Mouse (Mus musculus): ENCODE measurements around the gene Gm20388.
"Not testable (repeated sequence)": the region's sequence is repeated elsewhere in the genome, so short reads cannot be mapped to it uniquely, and the experiment has no call there.

The Gm20388 gene

GRCm38 (mm10) chr8:123422056-123422780, 3511.6 kb downstream of the Gm20388 start:
- no peak for DNase-seq (ENCODE audit: extremely low spot score, low read depth, low spot score)

GRCm38 (mm10) chr8:123422781-123423159, 3512.1 kb downstream of the Gm20388 start:
- DNase-seq (ENCODE audit: extremely low spot score, low read depth, low spot score): no peak

DNA sequence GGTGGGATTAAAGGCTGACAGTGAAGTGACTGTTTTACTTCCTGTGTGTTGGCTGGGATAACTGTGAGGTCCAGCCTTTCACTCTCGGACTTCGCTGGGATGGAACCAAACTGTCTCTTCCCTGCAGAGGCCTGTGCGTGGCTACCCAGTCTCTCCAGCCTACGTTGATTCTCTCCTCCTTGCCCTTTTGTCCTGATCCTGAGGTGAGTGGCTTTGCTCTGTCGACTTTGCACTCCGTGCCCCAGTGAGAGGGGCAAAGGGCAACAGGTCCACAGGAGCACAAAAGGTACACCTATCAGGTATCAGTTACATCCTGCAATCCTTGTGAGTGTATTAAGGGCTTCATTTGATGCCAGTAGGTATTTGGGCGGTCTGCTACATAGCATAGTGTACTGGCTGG, 3512.8 kb downstream of the Gm20388 start, which contains the start of gene Def8:
TSS of gene Def8 (plus strand) at position 87 of the 400 bp plus-strand sequence.
- DNase-seq (ENCODE audit: extremely low spot score, low read depth, low spot score): no peak

DNA sequence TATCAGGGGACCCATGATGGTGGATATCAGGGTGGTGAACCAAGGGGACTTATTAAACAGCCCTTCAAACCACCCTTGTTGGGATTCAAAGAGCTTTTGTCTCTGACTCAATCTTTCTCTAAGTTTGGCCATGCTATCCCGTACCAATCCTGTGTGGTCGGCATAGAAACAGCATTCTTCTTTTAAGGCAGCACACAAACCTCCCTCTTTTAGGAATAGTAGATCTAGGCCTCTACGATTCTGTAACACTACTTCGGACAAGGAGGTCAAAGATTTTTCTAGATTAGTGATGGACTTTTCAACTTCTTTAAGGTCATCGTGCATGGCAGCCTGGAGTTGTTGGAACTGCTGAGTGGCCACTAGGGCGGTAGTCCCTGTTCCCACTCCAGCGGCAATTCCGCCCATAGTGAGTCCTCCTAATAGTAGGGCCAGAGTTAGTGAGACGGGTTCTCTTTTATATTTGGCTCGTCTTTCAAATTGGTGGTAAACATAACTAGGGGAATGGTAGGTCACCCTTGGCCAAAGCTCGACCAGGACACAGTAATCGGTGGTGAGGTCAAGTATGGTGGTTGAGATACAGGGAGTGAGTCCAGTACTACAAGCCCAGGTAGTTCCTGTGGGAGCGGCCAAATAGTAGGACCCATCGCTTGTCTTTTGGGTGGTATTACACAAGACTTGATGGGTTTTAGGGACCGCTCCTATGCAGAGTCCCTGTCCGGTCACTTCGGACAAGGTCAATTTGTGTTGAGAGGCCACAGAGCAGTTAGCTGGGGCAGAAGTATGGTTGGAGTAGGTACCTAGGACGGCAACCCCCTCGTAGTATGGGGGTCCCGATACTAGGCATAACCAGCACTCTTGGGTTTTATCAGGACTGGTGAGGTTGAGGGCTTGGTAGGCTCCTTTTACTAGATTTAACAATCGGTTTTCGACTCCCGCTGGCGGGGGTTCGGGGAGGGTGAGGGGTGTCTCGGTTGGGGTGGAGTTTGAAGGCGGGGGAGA, 3516.2 kb downstream of the Gm20388 start:
- DNase-seq (ENCODE audit: extremely low spot score, low read depth, low spot score): no peak

DNA sequence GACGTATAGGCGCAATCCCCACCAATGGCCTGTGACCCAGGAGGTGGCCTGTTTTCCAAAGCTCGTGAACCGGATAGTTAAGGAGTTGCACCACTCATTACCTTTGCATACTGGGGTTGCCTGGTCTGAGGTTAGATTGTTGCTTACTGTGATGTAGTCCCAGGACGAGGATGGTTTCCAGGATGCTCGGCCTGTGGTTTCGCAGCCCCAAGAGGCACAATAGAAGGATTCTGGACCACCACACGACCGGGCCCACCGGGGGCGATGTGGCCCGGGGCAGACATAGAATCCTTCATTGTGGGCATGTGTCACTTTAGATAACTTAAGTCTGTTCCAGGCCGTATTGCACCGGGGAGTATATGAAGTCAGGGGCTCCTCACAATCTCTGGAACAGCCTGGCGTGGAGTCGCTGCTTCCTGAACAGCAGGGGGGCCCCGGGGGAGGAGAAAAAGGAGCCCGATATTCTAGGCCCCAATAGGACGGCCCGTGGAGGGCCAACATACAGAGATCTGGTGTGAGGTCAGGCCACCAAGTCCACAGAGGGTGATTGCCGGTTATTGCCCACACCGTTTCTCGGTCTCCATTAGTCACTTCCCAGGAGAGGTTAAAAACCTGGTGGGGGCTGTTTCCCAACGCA, 3517.1 kb downstream of the Gm20388 start:
- no peak for DNase-seq (ENCODE audit: extremely low spot score, low read depth, low spot score)

DNA sequence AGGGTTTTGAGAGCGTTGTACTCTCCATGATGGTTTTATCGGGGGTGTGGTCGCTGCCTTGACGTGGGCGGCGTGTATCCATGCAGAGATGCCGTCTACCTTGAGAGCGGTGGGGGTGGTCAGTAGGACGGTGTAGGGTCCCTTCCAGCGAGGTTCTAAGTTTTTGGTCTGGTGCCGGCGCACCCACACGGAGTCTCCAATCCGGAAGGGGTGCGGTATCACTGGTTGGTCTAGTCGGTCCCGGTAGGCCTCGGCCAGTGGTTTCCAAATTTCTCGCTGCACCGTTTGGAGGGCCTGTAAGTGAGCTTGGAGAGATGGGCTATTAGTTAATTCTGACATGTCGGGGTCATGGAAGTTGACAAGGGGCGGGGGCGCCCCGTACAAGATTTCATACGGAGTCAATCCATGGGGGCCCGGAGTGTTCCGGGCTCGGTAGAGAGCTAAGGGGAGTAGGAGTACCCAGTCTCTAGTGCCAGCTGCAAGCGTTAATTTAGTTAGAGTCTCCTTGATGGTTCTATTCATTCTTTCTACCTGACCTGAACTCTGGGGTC, 3517.8 kb downstream of the Gm20388 start:
- DNase-seq (ENCODE audit: extremely low spot score, low read depth, low spot score): no peak

DNA sequence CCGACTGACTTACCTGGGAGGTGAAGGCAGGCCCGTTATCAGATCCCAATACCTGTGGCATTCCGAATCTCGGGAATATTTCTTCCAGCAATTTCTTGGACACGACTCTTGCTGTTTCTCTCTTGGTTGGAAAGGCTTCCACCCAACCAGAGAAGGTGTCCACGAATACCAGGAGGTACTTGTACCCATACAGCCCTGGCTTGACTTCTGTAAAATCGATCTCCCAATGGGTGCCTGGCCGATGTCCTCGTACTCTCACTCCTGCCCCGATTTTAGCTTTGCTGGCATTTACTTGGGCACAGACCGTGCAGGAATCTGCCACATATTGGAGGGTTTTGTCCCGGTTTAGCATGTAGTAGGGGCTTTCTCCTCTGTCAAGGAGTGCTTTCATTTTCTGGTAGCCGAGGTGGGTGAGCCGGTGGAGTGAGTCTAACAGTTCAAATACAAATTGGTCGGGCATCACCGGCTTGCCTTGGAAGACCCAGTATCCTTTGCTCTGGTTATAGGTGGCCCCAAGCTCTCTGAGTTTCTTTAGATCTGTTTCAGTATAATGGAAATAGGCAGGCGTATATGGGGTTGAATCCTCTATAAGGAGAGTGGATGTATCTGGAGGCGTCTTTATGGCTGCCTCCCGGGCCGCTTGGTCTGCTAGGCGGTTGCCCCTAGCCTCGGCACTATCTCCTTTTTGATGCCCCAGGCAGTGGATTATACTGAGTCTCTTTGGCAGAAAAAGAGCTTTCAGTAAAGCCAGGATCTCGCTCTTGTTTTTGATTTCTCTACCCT, 3518.5 kb downstream of the Gm20388 start:
- DNase-seq (ENCODE audit: extremely low spot score, low read depth, low spot score): no peak

DNA sequence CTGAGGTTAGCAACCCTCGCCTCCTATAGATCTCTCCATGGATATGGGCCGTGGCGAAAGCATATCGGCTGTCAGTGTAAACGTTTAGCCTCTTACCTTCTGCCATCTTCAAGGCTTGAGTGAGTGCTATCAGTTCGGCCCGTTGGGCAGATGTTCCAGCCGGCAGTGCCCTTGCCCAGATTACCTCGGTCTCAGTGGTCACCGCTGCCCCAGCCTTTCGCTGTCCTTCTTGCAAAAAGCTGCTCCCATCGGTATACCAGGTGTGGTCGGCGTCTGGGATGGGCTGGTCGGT, 3519.0 kb downstream of the Gm20388 start:
- not testable (repeated sequence) for DNase-seq (ENCODE audit: extremely low spot score, low read depth, low spot score)

DNA sequence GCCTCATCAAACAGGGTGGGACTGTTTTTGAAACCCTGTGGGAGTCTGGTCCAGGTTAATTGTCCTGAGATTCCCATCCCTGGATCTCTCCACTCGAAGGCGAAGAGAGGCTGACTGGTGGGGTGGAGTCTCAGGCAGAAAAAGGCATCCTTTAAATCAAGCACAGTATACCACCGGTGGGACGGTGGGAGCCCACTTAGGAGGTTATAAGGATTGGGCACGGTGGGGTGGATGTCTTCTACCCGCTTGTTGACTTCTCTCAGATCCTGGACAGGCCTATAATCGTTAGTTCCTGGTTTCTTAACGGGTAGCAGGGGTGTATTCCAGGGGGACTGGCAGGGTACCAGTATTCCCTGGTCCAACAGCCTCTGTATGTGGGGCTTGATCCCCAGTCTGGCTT, 3520.3 kb downstream of the Gm20388 start:
- DNase-seq (ENCODE audit: extremely low spot score, low read depth, low spot score): not testable (repeated sequence)

- DNase-seq (ENCODE audit: extremely low spot score, low read depth, low spot score): no peak
Measured at GRCm38 (mm10) chr8:123431616-123432365, 3521.2 kb downstream of the Gm20388 start.

DNA sequence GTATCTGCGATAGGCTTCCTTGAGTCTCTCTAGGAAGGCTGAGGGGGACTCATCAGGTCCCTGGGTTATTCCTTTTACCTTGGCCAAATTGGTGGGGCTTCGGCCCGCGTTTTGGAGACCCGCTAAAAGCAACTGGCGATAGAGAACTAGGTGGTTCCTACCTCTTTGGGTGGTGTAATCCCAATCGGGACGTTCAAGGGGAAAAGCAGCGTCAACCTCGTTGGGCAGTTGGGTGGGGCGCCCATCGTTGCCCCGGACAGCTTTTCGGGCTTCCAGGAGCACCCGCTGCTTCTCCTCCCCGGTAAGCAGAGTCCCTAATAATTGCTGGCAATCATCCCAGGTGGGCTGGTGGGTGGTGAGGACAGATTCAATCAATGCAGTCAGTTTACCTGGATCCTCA, 3521.7 kb downstream of the Gm20388 start:
- no peak for DNase-seq (ENCODE audit: extremely low spot score, low read depth, low spot score)

DNA sequence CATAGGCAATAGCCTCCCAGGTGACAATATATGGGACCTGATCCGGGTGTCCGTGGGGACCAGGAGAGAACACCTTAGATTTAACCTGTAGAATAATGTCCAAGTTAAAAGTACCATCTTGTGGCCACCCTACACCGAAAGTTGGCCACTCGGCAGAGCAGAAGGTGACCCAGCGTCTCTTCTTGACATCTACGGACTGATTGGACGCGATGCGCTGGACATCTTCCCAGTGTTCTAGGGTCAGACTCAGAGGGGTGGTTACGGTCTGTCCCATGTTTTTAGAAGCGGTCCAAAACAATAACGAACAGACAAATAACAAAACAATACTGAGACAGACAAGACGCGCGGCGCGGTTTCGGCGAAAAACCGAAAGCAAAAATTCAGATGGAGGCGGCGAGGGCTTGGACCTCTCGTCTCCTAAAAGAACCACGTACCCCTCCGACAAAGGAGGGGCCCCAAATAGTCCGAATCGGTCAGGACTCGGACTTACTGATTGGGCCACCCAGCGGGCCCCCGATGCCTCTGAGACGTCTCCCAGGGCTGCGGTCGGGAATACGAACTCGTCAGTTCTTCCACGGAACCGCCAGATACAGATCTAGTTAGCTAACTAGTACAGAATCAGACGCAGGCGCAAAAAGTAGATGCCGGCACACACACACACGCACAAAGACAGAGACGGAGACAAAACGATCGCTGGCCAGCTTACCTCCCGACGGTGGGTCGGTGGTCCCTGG, 3522.8 kb downstream of the Gm20388 start:
- not testable (repeated sequence) for DNase-seq (ENCODE audit: extremely low spot score, low read depth, low spot score)

DNA sequence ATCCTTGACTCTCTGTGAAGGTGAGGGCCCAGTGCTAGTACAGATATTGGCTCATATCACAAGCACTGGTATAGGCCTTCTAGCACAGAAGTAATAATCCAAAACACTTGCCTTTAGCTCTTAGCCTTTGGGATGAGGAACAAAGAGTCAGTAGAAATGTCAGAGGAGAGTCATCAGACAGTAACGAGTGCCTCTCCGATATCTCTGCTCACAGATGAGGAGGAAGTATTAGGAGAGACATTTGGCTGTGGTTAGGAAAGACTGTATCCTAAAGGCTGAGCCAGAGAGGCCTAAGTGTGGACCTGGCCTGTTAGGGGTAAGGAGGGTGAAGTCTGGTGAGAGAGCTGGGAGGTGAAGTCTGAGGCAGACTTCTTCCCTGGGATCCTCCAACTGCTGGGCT, 3531.1 kb downstream of the Gm20388 start:
- DNase-seq (ENCODE audit: extremely low spot score, low read depth, low spot score): no peak

DNA sequence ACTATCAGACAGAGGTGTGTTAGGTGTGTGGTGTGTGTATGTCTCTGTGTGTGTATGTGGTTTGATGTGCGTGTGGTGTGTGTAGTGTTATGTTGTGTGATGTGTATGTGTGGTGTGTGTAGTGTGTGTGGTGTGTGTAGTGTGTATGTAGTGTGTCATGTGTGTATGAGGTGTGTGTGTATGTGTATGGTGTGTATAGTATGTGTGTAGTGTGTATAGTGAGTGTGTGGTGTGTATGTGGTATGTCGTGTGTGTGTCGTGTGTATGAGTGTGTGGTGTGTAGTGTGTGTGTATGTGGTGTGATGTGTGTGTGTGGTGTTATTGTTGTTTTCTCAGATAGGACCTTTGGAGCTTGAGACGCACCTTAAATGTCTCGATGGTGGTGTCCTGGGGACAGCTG, 3531.7 kb downstream of the Gm20388 start:
- no peak for DNase-seq (ENCODE audit: extremely low spot score, low read depth, low spot score)

- peak; percentile 74 for DNase-seq (ENCODE audit: extremely low spot score, low read depth, low spot score)
Measured at GRCm38 (mm10) chr8:123442871-123443575, 3532.4 kb downstream of the Gm20388 start.

DNA sequence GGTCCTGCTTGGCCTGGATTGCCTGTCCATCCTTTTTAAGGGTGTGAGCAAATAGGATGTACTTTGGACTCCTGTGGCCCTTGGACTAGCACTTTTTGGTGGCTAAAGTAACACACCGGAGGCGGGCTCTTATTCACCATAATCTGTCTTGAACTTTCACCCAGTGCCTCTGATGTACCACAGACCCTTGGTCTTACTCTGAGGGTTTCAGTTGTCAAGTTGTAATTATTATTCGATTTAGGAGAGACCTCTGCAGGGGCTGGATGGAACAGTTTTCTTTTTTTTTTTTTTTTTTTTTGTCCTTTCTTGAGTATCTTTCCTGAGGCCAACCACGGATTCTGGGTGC, 3532.9 kb downstream of the Gm20388 start:
- DNase-seq (ENCODE audit: extremely low spot score, low read depth, low spot score): peak; percentile 20

GRCm38 (mm10) chr8:123444131-123444530, 3533.5 kb downstream of the Gm20388 start:
- no peak for DNase-seq (ENCODE audit: extremely low spot score, low read depth, low spot score)

- DNase-seq (ENCODE audit: extremely low spot score, low read depth, low spot score): no peak
Measured at GRCm38 (mm10) chr8:123445981-123446380, 3535.3 kb downstream of the Gm20388 start.

DNA sequence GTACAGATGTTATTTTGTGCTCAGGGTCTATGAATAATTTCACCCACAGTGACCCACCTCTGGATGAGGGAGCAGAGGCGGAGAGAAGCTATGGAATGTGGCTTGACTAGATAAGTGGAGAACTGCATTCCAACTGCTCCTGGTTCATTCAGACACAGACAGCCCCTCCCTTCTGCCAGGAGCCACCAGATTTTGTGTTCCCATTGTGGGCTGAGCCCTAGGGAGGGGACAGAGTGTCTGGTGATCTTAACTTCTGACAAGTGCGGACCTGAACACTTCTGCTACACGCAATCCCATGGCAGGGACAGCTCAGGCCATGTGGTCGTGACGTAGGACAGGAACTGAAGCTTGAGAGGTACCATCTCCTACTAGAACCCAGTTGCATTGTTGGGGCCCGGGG, 3536.2 kb downstream of the Gm20388 start:
- no peak for DNase-seq (ENCODE audit: extremely low spot score, low read depth, low spot score)
